Mouse (Mus musculus): ENCODE results near the gene Naa25.

The Naa25 gene

DNA sequence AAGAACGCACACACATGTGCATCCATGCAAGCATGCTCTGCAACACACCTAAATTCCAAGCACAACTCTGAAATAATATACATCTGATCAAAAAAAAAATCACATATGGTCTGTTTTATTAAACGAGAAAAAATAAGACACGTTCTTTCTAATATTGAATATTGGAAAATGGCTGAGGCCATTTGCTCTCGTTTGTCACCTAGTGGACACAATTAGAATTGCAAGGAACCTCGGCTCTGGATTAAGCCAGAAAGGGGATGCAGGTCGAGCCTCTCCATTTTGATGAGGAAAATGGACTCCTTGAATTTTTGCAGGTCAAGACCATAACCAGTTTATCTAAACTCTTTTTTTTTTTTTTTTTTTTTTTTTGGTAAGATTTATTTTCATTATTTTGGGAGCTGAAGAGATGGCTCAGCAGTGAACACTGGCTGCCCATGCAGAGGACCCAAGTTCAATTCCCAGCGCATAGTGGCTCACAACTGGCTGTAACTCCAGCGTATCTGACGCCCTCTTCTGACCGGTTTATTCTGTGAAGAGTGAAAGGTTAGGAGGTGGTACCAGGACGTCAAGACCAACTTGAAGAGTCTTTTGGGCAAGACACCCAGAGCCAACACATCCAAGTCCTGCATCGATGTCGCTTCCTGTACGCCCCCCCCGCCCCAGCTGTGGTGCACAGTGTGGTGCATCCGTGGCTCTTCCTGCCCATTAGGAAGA, 4.9 kb upstream of the Naa25 start:
- peak; percentile 32 to 41 for DNase-seq (ENCODE audit: low read depth in 2 of 2, low spot score in 2 of 2)

DNA sequence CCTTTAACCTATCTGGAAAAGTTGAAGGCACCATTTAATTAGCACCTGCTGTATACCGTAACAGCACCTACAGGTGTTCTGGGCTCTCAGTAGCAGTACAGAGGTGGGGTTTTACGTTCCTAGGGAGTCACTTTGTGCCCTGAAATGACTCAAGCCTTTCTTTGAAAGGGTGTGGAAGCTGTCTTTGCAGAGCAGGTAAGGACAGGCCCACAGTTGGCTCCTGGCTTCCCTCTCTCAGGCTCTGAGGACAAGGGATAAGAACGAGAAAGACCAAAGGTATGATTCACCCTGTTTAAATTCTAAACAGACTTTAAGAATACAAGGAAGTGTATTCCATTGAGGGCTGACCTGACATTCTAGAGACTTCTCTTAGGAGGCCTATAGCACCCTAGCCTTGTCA, 4.3 kb upstream of the Naa25 start:
- no peak for DNase-seq (ENCODE audit: low read depth in 2 of 2, low spot score in 2 of 2)

DNA sequence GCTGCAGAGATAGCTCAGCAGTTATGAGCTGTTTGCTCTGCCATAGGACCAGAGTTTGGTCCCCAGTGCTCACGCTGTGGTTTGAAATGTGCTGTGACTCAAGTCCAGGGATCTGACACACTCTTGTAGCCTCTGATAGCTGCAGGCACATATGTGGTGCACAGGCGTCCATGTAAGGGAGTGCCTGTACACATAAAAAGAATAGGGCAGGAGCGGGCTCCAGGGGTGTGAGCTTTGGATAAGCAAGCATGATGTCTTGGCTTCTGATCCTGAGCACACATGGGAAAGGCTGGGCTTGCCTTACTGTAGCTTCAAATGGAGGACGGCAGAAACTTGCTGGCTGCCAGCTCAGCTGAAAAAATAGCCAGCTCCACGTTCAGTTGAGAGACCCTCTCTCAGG, 2.1 kb upstream of the Naa25 start:
- no peak for DNase-seq (ENCODE audit: low read depth in 2 of 2, low spot score in 2 of 2)

DNA sequence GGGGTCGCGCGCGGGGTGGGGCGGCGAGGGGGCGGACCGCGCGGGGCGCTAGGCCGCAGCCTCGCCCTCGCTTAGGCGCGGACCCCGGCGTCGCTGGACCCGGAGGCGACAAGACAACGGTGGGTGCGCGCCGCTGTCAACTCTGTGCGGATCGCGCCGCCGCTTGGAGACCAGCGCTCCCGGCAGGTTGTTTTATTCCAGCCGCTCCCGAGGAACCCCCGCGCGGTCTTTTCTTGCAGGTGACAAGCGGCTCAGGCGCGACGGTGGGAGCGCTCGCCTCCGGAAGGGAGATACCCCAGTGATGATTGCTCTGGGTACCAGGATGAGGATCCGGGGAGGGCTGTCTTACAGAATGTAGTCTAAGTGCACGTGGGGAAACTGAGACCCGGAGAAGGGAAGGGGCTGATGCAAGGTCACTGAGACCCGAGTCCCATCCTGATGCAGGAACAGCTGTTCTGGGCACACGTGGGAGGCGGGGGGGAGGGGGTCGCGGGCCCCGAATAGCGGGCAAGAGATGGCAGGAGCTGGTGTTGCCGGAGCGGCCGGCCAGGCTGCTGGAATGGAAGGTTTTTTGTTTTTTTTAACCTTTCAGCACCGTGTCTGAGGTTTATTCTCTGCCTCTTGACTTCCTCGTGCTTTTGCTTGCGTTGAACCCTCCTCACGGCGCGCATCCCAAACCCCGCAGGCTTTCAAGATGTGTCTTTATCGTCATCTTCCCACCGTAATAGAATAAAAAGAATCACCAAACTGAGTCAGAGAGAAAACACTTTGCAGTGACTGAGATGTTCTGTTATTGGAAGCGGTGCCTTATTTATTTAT, 619 bp downstream of the Naa25 start:
- no peak for DNase-seq (ENCODE audit: low read depth in 2 of 2, low spot score in 2 of 2)

DNA sequence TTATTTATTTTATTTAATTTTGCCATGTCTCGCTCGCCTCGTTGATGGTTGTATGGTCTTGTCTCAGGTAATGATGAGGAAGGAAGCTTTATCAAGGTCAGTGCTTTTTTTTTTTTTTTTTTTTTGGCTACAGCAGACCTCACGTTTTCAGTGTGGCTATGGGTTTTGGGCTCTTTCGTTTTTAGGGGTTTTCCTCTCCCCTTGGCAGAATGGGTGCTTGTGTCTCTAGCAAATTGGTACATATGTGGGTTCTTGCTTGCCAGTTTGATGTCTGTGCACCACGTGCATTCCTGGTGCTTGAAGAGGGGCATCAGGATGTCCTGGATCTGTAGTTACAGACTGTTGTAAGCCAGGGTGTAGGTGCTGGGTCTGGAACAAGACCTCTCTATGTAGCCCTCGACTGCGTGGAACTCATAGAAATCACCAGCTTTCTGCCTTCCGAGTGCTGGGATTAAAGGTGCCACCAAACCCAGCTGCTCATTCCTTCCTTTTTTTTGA, 1.3 kb downstream of the Naa25 start:
- no peak for DNase-seq (ENCODE audit: low read depth in 2 of 2, low spot score in 2 of 2)

DNA sequence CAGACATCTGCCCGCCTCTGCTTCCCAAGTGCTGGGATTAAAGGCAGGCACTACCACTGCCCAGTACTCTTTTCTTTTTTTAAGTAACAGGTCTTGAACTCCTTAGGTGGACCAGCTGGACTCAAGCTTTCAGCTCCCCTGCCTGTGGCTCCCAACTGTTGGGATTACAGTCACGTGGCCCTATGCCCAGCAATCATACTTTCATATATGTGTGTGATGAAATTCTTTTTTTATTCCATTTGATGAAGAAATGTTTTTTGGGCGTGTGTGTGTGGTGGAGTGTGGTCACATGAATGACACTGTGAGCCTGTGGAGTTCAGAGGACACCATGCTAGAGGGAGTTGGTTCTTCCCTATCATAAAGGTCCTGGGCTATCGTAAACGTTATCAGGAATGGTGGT, 1.8 kb downstream of the Naa25 start:
- no peak for DNase-seq (ENCODE audit: low read depth in 2 of 2, low spot score in 2 of 2)

DNA sequence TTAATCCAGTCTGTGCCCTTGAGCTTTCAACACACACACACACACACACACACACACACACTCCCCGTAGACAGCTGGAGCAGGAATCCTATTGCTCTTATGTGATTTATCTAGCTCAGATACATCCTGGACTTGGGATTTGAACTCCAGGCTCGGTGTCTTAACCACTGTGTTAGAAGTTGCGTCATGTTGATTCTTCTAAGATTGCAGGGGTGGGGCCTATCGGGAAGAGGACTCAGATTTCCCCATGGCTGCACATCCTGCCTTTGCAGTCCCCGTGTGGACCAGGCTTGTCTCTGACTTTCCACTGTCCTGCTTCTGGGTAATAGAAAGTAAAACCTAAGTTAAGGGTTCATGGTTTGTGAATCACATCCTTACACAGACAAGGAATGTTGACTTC, 2.3 kb downstream of the Naa25 start:
- DNase-seq (ENCODE audit: low read depth in 2 of 2, low spot score in 2 of 2) = no peak

DNA sequence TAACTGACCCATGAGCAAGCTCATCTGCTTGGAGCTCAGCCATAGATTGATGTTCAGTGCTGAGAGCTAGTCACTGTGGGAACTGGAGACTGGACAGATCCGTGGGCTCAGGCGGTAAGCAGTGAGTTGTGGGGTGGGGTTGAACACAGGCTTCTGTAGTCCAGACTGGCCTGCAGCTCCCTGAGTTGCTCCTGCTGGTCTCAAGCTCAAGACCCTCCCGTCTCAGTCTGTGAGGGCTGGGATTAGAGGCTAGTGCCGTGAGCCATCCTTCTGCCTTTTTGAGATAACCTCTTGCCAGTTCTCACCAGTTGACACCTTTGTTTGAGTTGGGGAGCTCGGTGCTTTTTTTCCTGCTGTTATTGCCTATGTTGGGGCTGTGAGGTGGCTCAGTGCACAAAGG, 3.1 kb downstream of the Naa25 start:
- DNase-seq (ENCODE audit: low read depth in 2 of 2, low spot score in 2 of 2) = no peak

DNA sequence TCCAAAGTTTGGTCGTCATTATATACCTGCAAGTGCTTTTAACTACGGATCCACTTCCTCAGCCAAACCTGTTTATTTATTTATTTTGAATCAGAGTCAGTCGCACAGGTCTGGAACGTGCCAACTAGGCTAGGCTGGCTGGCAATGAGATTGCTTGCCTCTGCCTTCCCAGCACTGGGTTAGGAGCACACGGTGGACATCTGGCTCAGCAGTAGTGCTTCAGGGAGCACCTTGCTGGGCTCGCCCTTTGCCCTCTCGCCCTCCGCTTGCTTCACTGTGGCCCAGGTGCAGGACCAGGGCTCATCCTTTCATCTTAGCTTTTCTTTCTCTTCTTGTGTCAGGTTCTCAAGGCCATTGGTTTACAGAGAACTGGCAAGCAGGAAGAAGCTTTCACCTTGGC, 10.1 kb downstream of the Naa25 start:
- no peak for DNase-seq (ENCODE audit: low read depth in 2 of 2, low spot score in 2 of 2)

DNA sequence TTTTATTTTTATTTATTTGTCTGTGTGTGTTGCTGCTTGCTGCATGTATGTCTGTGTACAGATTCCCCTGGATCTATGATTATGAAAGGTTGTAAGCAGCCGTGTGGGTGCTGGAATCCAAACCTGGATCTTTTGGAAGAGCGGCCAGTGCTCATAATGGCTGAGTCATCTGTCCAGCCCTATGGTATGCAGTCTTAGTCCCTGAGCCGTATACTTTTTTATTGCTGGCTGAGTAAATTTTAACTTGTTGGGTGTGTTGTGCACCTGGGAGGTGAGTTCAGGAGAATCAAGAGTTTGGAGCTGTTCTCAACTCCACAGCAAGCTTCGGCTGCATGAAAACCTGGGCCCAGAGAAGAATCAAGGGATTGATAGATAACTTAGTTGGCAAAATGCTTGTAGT, 13.2 kb downstream of the Naa25 start:
- no peak for DNase-seq (ENCODE audit: low read depth in 2 of 2, low spot score in 2 of 2)

DNA sequence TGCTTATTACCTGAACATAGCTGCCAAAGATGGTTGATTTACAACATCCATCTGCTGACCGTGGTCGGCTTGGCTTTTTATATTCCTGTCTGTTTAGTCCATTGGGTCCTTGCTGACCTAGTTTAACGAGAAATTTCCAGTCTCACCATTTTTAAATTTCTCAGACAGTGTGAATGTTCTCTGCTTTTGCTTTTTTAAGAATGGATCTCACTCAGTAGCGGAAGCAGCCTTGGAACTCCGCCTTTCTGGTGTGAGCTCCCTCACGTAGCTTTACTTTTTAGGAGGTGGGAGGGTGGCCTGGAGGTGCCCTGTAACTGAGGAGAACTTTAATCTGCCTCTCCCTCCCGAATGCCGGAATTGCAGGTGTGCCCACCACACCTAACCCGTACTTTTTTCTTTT, 23.0 kb downstream of the Naa25 start:
- no peak for DNase-seq (ENCODE audit: low read depth in 2 of 2, low spot score in 2 of 2)

DNA sequence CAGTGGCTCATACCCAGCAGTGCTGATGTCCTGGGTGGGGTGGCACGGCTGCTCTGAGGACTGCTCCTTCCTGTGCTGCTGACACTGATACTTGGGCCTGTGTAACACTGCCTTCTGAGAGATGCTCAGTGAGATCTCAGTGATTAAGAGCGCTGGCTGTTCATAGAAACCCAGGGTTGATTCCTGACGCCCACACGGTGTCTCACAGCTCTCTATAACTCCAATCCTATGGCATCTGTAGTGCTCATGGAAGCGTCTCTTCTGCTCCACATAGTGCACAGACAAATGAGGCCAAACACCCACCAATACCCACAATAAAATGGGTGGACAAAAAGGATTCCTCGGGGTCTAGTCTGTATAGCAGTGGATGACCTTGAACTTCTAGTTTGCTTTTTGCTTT, 25.1 kb downstream of the Naa25 start:
- no peak for DNase-seq (ENCODE audit: low read depth in 2 of 2, low spot score in 2 of 2)

DNA sequence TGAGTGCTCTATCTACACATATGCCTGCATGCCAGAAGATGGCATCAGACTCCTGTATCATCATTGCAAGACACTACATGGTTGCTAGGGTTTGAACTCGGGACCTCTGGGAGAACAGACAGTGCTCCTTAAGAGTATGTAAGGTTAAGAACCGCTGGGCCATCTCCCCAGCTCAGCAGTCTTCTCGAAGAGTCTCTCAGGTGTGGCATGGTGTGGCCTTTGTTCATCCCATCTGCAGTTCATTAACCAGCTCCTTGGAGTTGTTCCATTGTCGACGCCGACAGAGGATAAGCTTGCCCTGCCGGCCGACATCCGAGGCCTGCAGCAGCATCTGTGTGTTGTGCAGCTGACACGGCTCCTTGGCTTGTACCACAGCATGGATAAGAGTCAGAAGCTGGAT, 25.6 kb downstream of the Naa25 start:
- no peak for DNase-seq (ENCODE audit: low read depth in 2 of 2, low spot score in 2 of 2)

DNA sequence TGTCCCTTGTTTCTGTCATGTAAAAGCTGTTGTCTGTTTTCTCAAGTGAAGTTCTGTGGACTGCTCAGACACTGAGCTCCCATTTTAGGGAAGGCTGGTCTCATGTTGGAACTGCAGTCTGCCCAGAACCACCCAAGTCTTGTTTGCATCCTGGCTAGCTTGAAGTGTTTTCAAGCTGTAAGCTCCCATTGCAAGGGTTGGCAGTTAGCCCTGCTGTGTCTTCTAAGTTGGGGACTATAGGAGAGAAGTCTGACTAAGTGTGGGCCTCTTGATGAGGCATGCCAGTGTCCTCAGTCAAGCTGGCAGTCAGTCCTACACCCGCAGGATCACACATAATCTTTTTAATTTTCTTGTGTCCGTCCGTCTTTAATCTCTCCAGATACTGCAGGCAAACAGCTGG, 31.2 kb downstream of the Naa25 start:
- DNase-seq (ENCODE audit: low read depth in 2 of 2, low spot score in 2 of 2) = no peak

DNA sequence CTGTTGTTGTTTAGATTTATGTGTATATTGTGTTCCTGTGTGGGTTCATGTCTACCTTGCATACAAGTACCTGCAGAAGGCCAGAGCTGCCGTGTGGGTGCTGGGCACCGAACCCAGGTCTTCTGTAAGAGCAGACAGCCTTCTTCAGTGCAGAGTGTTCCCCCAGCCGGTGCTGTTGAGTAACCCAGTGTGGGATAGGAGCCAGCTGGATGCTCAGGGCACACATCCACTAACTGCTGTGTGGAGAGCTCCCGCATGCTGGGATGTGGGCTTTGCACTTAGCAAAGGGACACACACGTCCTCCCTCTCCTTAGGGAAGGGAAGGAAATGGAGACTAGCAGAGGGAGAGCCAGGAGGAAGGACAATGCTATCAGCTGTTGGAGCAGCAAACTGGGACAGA, 40.4 kb downstream of the Naa25 start:
- no peak for DNase-seq (ENCODE audit: low read depth in 2 of 2, low spot score in 2 of 2)

DNA sequence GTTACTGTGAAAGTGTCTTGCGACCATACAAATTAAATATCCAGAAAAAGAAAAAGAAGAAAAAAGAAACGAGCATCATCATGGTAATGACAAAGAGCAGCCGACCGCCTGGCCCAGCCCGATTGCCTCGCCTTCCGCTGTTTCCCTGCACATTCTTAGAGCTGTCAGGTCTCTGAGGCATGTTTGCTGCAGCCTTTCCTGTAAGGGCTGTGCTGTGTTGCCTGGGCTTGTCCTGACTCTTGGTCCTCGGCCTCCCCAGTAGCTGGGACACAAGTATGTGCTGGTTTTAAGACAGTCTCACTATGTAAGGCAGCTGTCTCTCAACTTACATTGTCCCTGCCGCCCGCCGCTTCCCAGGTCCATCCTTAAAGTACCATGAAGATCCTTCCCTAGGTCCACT, 41.0 kb downstream of the Naa25 start:
- no peak for DNase-seq (ENCODE audit: low read depth in 2 of 2, low spot score in 2 of 2)

DNA sequence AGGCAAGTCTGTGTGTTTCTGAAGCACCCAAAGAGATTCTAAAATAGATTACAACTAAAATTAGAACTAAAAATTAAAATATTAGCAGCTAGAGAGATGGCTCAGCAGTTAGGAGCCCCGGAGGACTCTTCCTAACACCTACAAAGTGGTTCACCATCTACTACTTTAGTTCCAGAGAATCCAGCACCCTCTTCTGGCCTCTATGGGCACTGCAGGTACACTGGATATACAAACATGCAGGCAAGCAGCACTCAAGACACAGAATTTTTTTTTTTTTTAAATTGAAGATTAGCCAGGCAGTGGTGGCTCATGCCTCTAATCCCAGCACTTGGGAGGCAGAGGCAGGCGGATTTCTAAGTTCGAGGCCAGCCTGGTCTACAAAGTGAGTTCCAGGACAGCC, 45.8 kb downstream of the Naa25 start:
- DNase-seq (ENCODE audit: low read depth in 2 of 2, low spot score in 2 of 2) = peak; percentile 28 to 58

DNA sequence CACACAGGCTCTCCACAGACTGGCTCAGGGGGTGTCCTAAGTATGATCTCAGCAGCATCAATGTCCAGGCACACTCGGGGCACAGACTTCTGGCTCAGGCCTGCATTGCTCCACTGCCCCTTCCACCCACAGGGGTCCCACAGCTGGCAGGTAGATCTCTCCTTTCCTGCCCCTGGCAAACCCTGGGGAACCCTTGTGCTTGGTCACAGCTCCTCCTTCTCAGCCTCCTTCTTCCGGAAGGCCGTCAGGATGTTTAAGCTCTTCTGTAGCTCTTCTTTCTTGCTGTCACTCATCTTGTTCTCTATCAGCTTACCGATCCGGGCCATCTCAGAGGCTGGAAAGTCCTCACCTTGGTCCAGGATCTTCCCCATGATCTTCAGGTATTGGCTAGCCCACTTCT, 47.1 kb downstream of the Naa25 start:
- DNase-seq (ENCODE audit: low read depth in 2 of 2, low spot score in 2 of 2) = no peak

DNA sequence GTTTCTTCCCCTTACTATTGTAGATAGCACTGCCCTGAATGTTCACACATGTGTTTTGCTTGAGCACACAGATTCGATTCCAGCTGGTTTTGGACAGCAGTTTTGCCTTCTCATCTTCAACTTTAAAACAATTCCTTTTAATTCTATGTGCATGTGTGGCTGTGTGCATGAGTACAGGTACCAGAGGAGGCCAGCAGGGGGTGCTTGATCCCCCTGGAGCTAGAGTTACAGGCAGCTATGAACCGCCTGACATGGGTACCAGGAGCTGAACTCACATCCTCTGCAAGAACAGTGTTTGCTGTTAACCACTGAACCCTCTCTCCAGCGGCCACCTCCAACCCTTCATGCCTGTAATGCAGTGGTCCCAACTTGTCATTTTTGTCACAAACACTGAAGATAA, 50.7 kb downstream of the Naa25 start:
- peak; percentile 13 for DNase-seq (ENCODE audit: low read depth in 2 of 2, low spot score in 2 of 2)

DNA sequence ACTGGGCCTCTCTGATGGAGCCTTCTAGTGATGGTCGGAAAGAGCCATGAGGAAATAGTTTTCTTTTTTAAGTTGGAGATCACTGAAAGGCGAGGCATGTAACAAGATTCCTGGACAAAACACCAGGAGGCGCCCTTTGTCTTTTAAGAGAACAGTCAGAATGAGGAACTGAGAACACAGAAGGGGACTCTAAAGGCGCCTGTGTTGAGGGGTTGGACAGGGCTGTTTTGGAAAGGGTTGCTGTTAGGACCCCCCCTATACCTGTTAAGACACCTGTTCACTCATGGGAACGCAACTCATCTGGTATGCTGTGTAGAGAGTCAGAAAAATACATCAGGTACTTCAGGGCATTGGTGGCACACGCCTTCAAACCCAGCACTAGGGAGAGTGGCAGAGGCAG, 52.2 kb downstream of the Naa25 start:
- DNase-seq (ENCODE audit: low read depth in 2 of 2, low spot score in 2 of 2) = peak; percentile 56 to 68

DNA sequence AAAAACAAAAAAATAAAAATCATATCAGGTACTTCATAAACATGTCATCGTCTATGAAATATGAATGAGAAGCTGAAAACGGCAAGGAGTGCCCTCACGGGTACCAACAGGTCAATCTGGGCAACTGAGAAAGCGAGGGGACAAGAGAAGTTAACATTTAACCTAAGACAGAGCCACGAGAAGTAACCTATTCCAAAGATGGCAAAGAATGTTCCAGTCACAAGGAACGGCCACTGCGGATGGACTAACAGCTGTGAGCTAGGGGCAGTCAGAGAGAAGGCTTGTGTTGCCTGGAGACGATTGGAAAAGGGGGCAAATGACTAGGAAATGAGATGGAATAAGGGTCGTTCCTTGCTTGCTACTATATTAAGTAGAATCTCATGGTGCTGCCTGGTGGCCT, 52.7 kb downstream of the Naa25 start:
- DNase-seq (ENCODE audit: low read depth in 2 of 2, low spot score in 2 of 2) = no peak

DNA sequence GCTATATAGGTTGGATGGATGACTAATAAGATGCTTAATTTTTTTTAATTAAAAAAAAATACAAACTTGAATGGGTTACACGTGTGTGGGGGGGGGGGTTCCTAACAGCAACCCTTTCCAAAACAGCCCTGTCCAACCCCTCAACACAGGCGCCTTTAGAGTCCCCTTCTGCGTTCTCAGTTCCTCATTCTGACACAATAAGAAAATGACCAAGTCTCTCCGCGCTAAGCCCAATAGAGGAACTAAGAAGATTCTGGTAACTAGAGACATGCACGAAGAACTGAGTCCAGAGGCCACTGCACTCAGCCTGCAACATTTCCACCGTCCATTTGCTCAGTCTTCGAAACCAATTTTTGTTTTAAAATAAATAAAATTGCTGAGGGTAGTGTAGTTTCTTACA, 53.5 kb downstream of the Naa25 start:
- no peak for DNase-seq (ENCODE audit: low read depth in 2 of 2, low spot score in 2 of 2)

DNA sequence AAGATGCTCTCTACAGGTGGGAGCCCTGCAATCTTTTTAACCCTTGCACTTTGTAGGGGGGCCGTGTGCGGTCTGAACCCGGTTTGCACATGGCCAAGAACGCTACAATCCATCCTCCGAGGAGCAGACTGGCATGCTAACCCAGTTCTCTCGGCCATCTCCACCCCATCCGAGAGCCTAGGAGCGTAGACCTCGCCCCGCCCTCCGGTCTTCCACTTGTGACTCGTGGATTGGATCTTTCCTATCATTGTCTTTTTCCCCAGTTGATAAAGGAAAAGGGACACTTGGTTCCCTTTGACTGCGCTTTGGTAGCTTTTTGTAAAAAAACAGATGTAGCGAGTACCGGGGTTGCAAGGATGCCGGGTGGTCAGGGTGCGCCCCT, 53.9 kb downstream of the Naa25 start, which contains the start of gene Tmem116:
TSS of gene Tmem116 (plus strand) at position 250 of the 382 bp plus-strand sequence.
- DNase-seq (ENCODE audit: low read depth in 2 of 2, low spot score in 2 of 2) = peak in 1 of 2 experiments; percentile 7
